In the genomic region with DNA sequence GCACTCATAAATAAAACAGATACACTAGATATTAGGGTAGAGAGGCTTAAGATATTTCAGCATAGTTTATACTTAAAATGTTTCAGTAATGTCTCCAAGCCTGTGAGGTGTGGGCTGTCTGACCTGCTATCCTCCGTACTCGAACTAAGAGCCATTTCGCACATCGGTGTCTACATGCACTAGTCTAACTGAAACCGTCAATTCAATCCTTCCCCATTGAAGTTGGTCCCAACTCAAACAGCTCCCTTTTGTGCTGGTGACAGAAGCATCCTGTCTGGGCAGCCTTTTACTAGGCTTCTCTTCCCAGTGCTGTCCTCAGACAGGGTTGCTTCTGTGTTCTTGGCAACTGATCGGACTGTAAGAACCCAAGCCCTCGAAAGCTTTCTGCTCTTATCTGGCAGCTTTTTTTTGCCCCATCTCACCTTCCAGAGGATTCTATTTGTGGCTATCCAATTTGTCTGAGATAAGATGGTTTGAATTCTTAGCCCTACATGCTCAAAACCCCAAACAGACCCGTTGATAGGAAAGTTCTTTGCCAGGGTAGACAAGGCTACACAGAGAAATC, we compare ENCODE assay signal across 1 mouse cellular context.
TF ChIP-seq lines count a peak whose summit lies in the region.

No protein-coding gene starts in this region.

TF ChIP-seq in MEL, 35 proteins besides CTCF, POLR2A, EP300 and RAD21:
- TF ChIP-seq USF2 (IDR thresholded peaks at IDR 0.05; ENCODE audit: borderline replicate concordance in 1 of 2, insufficient read depth in 1 of 2, low read depth in 1 of 2, low read length in 2 of 2) = no peak
- TF ChIP-seq MAX (IDR thresholded peaks at IDR 0.05; ENCODE audit: low read length) = no peak
- no peak for TF ChIP-seq SIN3A (IDR thresholded peaks at IDR 0.05; ENCODE audit: low read length)
- peak; percentile 76 for TF ChIP-seq ZNF384 (IDR thresholded peaks at IDR 0.05; ENCODE audit: low read depth, low read length)
- peak; percentile 55 for TF ChIP-seq POLR2AphosphoS2 (IDR thresholded peaks at IDR 0.05; ENCODE audit: low read length)
- no peak for TF ChIP-seq JUND (IDR thresholded peaks at IDR 0.05; ENCODE audit: low read depth, low read length)
- no peak for TF ChIP-seq POLR2AphosphoS5 (IDR thresholded peaks at IDR 0.05; ENCODE audit: borderline replicate concordance, low read depth, low read length)
- no peak for TF ChIP-seq GABPA (IDR thresholded peaks at IDR 0.05; ENCODE audit: low read depth, low read length)
- TF ChIP-seq ETS1 (IDR thresholded peaks at IDR 0.05; ENCODE audit: low read depth, low read length) = peak; percentile 41; the same call in 1 of the 2 replicates
- no peak for TF ChIP-seq MYC (IDR thresholded peaks at IDR 0.05; ENCODE audit: low read depth, low read length)
- no peak for TF ChIP-seq TCF12 (IDR thresholded peaks at IDR 0.05; ENCODE audit: low read depth, low read length)
- TF ChIP-seq E2F4 (IDR thresholded peaks at IDR 0.05; ENCODE audit: borderline replicate concordance, low read depth, low read length) = no peak
- TF ChIP-seq TAL1 (IDR thresholded peaks at IDR 0.05; ENCODE audit: low read length) = no peak
- TF ChIP-seq SMC3 (IDR thresholded peaks at IDR 0.05; ENCODE audit: low read depth, low read length) = no peak
- TF ChIP-seq CHD1 (IDR thresholded peaks at IDR 0.05; ENCODE audit: low read depth, low read length) = no peak
- no peak for TF ChIP-seq MAFK (IDR thresholded peaks at IDR 0.05; ENCODE audit: borderline replicate concordance, low read depth, low read length)
- peak; percentile 73; the same call in 1 of the 2 replicates for TF ChIP-seq MEF2A (IDR thresholded peaks at IDR 0.05; ENCODE audit: extremely low read depth, insufficient replicate concordance, low read depth, low read length, poor library complexity, severe bottlenecking)
- no peak for TF ChIP-seq MAZ (IDR thresholded peaks at IDR 0.05; ENCODE audit: low read depth, low read length)
- TF ChIP-seq NELFE (IDR thresholded peaks at IDR 0.05; ENCODE audit: low read depth, low read length) = no peak
- TF ChIP-seq KAT2A (conservative IDR thresholded peaks at IDR 0.05; ENCODE audit: low read depth, low read length) = no peak
- no peak for TF ChIP-seq ZMIZ1 (IDR thresholded peaks at IDR 0.05; ENCODE audit: low read depth, low read length)
- TF ChIP-seq UBTF (IDR thresholded peaks at IDR 0.05; ENCODE audit: borderline replicate concordance, insufficient read depth, low read depth, low read length) = no peak
- no peak for TF ChIP-seq BHLHE40 (IDR thresholded peaks at IDR 0.05; ENCODE audit: borderline replicate concordance, low read depth, low read length)
- no peak for TF ChIP-seq ZKSCAN1 (IDR thresholded peaks at IDR 0.05; ENCODE audit: low read depth, low read length)
- TF ChIP-seq ZC3H11A (IDR thresholded peaks at IDR 0.05; ENCODE audit: low read depth, low read length) = no peak
- 0 out of 2 replicates have a peak, but pooled peaks have one; percentile 34 for TF ChIP-seq RCOR1 (IDR thresholded peaks at IDR 0.05; ENCODE audit: low read depth, low read length)
- TF ChIP-seq TBP (IDR thresholded peaks at IDR 0.05; ENCODE audit: low read depth, low read length) = no peak
- TF ChIP-seq ELF1 (IDR thresholded peaks at IDR 0.05; ENCODE audit: low read depth, low read length) = no peak
- TF ChIP-seq USF1 (IDR thresholded peaks at IDR 0.05; ENCODE audit: low read depth, low read length) = no peak
- TF ChIP-seq GATA1 (IDR thresholded peaks at IDR 0.05; ENCODE audit: low read depth, low read length) = peak; percentile 28; the same call in 1 of the 2 replicates
- no peak for TF ChIP-seq CHD2 (IDR thresholded peaks at IDR 0.05; ENCODE audit: low read length)
